Mouse (Mus musculus): ENCODE results near the gene Col2a1.

DNA sequence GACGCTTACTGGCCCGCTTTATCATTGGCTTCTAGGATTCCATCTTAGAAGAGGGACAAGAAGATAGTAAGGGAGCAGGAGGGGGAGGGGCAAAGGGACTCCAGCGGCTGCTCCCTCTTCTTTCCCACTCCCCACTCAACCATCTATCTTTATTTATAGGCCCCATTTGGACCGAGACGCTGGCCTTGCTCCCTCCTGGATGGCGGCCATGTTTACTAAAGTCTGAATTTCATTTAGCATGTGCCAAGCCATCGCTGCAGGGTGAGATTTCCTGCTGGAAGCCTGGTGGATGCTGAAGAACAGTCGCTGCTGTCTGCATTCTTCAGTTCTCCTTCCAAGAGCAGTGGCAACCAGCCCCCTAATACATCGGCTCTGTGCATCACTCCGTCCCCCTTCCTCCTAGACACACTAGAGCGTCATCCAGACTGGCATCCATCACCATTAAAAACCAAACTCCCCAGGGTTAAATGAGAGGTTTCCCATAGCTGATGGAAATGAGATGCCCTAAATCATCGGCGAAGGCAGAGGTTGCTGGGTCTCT, 7.7 kb downstream of the Col2a1 start:
- TF ChIP-seq CTCF (IDR thresholded peaks at IDR 0.05; ENCODE audit: low read depth) (no peak), EP300 (IDR thresholded peaks at IDR 0.05; ENCODE audit: low read depth) (no peak)

Measured in heart, postnatal 0 days (tissue).